Mouse (Mus musculus) CH12.LX (cell line): ENCODE measurements around the gene Col8a1. TPM values are rescaled to one million over a fixed set of nuclear protein-coding genes. Genes with fewer than 3 reads are reported as not detected.

ENCODE experiments used
- DNase-seq: peaks from one replicate; pipeline ENCODE4 v3.0.0-alpha.2; 2013; ENCODE audit errors: extremely low read depth
- H3K27ac ChIP-seq: 2 replicates; pipeline ENCODE4 v1.5.1; 2012; ENCODE audit warnings: low read depth, mild to moderate bottlenecking, control low read depth, moderate library complexity; ENCODE audit not compliant: insufficient read depth
- H3K27me3 ChIP-seq: replicated peaks from 2 replicates; pipeline ENCODE3; 2012; ENCODE audit warnings: inconsistent platforms
- H3K36me3 ChIP-seq, 2 experiments: replicated peaks in 1 of 2; 2 replicates each; pipeline versions ENCODE3 to v1.6.1; 2012; ENCODE audit warnings: inconsistent platforms in 1 of 2, low read length in 1 of 2, mild to moderate bottlenecking in 1 of 2, mixed read lengths in 1 of 2, moderate library complexity in 1 of 2; ENCODE audit not compliant: control insufficient read depth in 1 of 2, insufficient read depth in 1 of 2
- H3K4me1 ChIP-seq, 2 experiments: 2 replicates each; pipeline ENCODE4 v1.6.1; 2012; ENCODE audit warnings: inconsistent platforms in 1 of 2, moderate library complexity in 1 of 2; ENCODE audit not compliant: insufficient read depth in 2 of 2, control insufficient read depth in 1 of 2
- H3K4me2 ChIP-seq: 2 replicates; pipeline ENCODE4 v1.6.1; 2012; ENCODE audit warnings: low read depth, mild to moderate bottlenecking, control low read depth; ENCODE audit not compliant: poor library complexity, insufficient read depth, severe bottlenecking
- H3K4me3 ChIP-seq, 3 experiments: fragments of 150-350 bp in 1 of 3; sonication (generic) in 1 of 3; replicated peaks in 1 of 3; 2 replicates each; pipeline versions ENCODE3 to v1.5.1; 2011 to 2012; ENCODE audit warnings: low read depth in 2 of 3, low read length in 2 of 3, mild to moderate bottlenecking in 2 of 3, moderate library complexity in 2 of 3, control low read depth in 1 of 3, improper control_type of control experiment in 1 of 3, inconsistent platforms in 1 of 3, mixed read lengths in 1 of 3; ENCODE audit not compliant: poor library complexity in 1 of 3
- H3K79me2 ChIP-seq: replicated peaks from 2 replicates; pipeline ENCODE4 v1.6.1; 2012; ENCODE audit warnings: mild to moderate bottlenecking, moderate library complexity; ENCODE audit not compliant: control insufficient read depth, poor library complexity, insufficient read depth, severe bottlenecking; ENCODE audit errors: extremely low read depth
- H3K9ac ChIP-seq: 2 replicates; pipeline ENCODE4 v1.6.1; 2012; ENCODE audit warnings: low read depth, mild to moderate bottlenecking, control low read depth, moderate library complexity; ENCODE audit not compliant: insufficient read depth
- H3K9me3 ChIP-seq: replicated peaks from 2 replicates; pipeline ENCODE3; 2012; ENCODE audit warnings: low read length, inconsistent platforms, mixed read lengths
- CHD1 ChIP-seq: IDR thresholded peaks from 2 replicates; pipeline ENCODE4 v1.6.1; 2012; ENCODE audit warnings: low read depth, low read length, improper control_type of control experiment, inconsistent platforms
- CTCF ChIP-seq, 2 experiments: IDR thresholded peaks in 1 of 2; conservative IDR thresholded peaks in 1 of 2; 2 replicates each; pipeline ENCODE4 v1.5.1; 2011 to 2012; ENCODE audit warnings: low read depth in 2 of 2, low read length in 2 of 2, improper control_type of control experiment in 1 of 2, inconsistent platforms in 1 of 2, mild to moderate bottlenecking in 1 of 2, moderate library complexity in 1 of 2
- E2F4 ChIP-seq: IDR thresholded peaks from 2 replicates; pipeline ENCODE4 v1.6.1; 2011; ENCODE audit warnings: low read depth, low read length, improper control_type of control experiment; ENCODE audit not compliant: insufficient replicate concordance
- EP300 ChIP-seq: IDR thresholded peaks from 2 replicates; pipeline ENCODE4 v1.6.1; 2011; ENCODE audit warnings: low read length, improper control_type of control experiment
- MAX ChIP-seq: IDR thresholded peaks from 2 replicates; pipeline ENCODE4 v1.6.1; 2011; ENCODE audit warnings: low read length, improper control_type of control experiment
- MEF2A ChIP-seq: IDR thresholded peaks from 2 replicates; pipeline ENCODE4 v1.6.1; 2014; ENCODE audit warnings: low read depth, mild to moderate bottlenecking, inconsistent platforms, low read length, improper control_type of control experiment, borderline replicate concordance
- MYC ChIP-seq: IDR thresholded peaks from 2 replicates; pipeline ENCODE4 v1.6.1; 2011; ENCODE audit warnings: low read depth, mild to moderate bottlenecking, improper control_type of control experiment, low read length
- PAX5 ChIP-seq: IDR thresholded peaks from 2 replicates; pipeline ENCODE4 v1.6.1; 2012; ENCODE audit warnings: low read length, inconsistent platforms, mixed read lengths
- POLR2AphosphoS2 ChIP-seq: IDR thresholded peaks from 2 replicates; pipeline ENCODE4 v1.6.1; 2011; ENCODE audit warnings: low read depth, low read length, improper control_type of control experiment
- SMC3 ChIP-seq: IDR thresholded peaks from 2 replicates; pipeline ENCODE4 v1.6.1; 2011; ENCODE audit warnings: low read depth, low read length, improper control_type of control experiment
- TCF12 ChIP-seq: IDR thresholded peaks from 2 replicates; pipeline ENCODE4 v1.6.1; 2014; ENCODE audit warnings: low read depth, mild to moderate bottlenecking, inconsistent platforms, low read length, improper control_type of control experiment
- ZMIZ1 ChIP-seq: IDR thresholded peaks from 2 replicates; pipeline ENCODE4 v1.6.1; 2012; ENCODE audit warnings: low read depth, mild to moderate bottlenecking, inconsistent platforms, low read length, improper control_type of control experiment
- ZNF384 ChIP-seq: IDR thresholded peaks from 2 replicates; pipeline ENCODE4 v1.6.1; 2012; ENCODE audit warnings: low read depth, low read length, improper control_type of control experiment, inconsistent platforms
- dilution Hi-C: fragments of 300-500 bp; cut with MboI; formaldehyde crosslinking; loops from 2 replicates; pipeline ENCODE4 v1.14.3; 2020; ENCODE audit warnings: low sequenced_read_pairs; ENCODE audit not compliant: extremely low pct_unique_long_range_greater_than_20kb, extremely low pct_ligation_motif_present
- in situ Hi-C: fragments of 300-500 bp; cut with MboI; formaldehyde crosslinking; loops from 3 replicates; pipeline ENCODE4 v1.14.3; 2019; ENCODE audit warnings: low sequenced_read_pairs, low pct_ligation_motif_present, low pct_unique_long_range_greater_than_20kb, mixed read lengths
- polyA plus RNA-seq: library from polyadenylated mRNA; unstranded; fragments of >175 nt; gene quantifications from 2 replicates; pipeline ENCODE4 v1.2.1, GENCODE M21; 2012; ENCODE audit warnings: low read depth; ENCODE audit not compliant: insufficient read length
- total RNA-seq, 2 experiments: library from RNA; depleted of rRNA; stranded (reverse); fragments of 300-350 nt in 1 of 2; fragments of >200 nt in 1 of 2; gene quantifications; 2 replicates each; pipeline ENCODE4 v1.2.3; 2012 to 2014

The Col8a1 gene
- total and polyA plus RNA-seq, 3 experiments, result not detected

DNA sequence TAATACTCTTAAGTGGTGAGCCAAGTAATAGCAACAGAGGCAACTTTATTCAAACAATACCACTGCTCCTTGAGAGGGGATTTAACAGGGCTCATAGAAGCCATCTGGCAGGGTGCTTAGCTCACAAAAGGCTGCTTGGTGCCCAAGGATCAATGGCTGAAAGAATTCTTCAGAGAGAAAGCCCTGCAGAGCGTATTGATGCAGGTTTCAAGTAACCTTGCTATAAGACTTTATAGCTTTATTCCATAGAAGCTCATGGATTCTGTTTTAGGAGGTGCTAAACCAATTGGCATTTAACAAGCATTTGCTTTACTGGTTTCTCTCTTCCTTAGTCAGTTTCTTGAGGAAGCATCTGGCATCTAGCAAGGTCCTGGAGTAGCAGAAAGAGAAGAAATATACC is 59.8 kb downstream of the Col8a1 start:
- H3K4me1 ChIP-seq, result no peaks in the 10 kb centered on the region; a peak in 1 of 4 replicates
- no peak for DNase-seq
- no peaks in the 10 kb centered on the region for H3K27me3 ChIP-seq
- H3K9ac ChIP-seq, result no peak overlapping the region
- H3K9me3 ChIP-seq, result no peaks in the 10 kb centered on the region
- H3K79me2 ChIP-seq, result no peaks in the 10 kb centered on the region
- TF ChIP-seq E2F4, result no peak
- no peak for TF ChIP-seq MAX
- no peak for TF ChIP-seq ZMIZ1
- no peak for TF ChIP-seq EP300
- TF ChIP-seq ZNF384, result no peak
- TF ChIP-seq TCF12, result no peak
- TF ChIP-seq CTCF (conservative IDR thresholded peaks at IDR 0.05 in 1 of 2, IDR thresholded peaks at IDR 0.05 in 1 of 2; ENCODE audit: low read depth in 2 of 2, low read length in 2 of 2), result no peak
- TF ChIP-seq MYC, result no peak
- TF ChIP-seq, all 38 proteins: peak for 0
- in situ Hi-C loops, result no loop called here
- Histone ChIP-seq H3K36me3 (no peaks in the 10 kb centered on the region), H3K4me2 (no peak overlapping the region), H3K27ac (no peak overlapping the region), H3K4me3 (no peak overlapping the region)
- dilution Hi-C loops, result no loop called here

DNA sequence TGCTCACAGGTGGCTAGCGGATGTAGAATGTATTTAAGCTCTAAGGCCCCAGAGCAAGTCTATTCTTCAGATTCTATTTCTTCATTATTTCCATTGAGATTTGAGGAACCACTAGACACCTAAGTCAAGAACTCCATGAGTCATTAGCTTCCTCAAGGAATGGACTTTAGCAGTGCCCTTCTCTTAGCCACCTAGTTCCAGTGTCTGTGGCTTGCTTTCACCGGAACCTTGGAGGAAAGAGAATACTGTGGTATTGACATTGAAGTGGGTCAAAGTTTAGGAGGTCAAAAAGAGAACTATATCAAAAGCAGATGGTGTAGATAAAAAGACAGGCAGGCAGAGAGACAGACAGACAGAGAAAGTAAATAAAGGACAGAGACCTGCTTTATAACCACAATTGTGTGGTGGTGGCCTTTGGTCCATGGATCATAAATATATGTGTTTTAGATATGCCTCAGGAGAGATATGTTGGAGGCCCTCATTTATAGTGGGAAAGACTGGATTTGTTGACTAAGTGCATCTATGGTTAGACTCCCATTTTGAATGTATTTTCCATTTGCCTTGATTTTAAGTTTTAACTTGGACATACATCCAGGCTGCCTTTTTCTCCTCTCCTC is 60.5 kb downstream of the Col8a1 start:
- Histone ChIP-seq H3K27ac (no peak overlapping the region), H3K36me3 (no peaks in the 10 kb centered on the region), H3K4me1 (no peaks in the 10 kb centered on the region; a peak in 1 of 4 replicates), H3K9ac (no peak overlapping the region), H3K4me3 (no peak overlapping the region), H3K27me3 (no peaks in the 10 kb centered on the region)
- DNase-seq, result no peak
- dilution Hi-C loops, result no loop called here
- TF ChIP-seq PAX5 (no peak), CHD1 (no peak), SMC3 (no peak), E2F4 (no peak), TCF12 (no peak)
- TF ChIP-seq, all 38 proteins: peak for 0
- in situ Hi-C loops, result no loop called here
- H3K79me2 ChIP-seq, result no peaks in the 10 kb centered on the region
- H3K9me3 ChIP-seq, result no peaks in the 10 kb centered on the region
- no peak overlapping the region for H3K4me2 ChIP-seq

DNA sequence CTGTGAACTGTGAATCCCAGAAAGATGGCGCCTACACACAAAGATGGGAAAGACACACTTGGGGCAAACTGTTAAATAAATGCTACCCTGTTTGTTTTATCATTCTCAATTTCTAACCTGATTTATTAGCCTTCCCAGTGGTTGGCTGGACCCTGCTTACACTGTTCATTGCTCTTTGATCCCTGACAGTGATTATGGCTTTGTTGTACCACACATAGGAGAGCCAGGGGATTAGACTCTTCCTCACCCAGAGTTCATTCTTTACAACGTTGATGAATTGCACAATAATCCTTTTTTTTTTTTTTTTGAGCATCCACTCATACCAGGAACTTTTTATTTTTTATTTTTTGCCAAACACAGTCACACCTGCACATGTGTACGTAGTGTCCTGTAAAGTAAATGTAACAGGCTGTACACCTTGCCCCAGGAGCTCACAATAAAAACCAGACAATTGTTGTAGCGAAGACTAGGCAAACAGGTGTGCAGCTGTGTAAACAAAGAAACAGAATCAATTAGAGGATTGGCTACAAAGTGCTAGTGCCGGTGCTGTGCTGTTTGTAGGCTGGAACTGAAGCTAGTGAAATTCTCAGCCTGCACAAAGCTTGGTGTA is 68.6 kb downstream of the Col8a1 start:
- TF ChIP-seq SMC3 (no peak), MEF2A (no peak), POLR2AphosphoS2 (no peak)
- H3K4me1 ChIP-seq, result no peaks in the 10 kb centered on the region; a peak in 1 of 4 replicates
- H3K9ac ChIP-seq, result no peak overlapping the region
- H3K27ac ChIP-seq, result no peak overlapping the region
- no peaks in the 10 kb centered on the region for H3K9me3 ChIP-seq
- H3K4me2 ChIP-seq, result no peak overlapping the region; the same call in 1 of the 2 replicates
- dilution Hi-C loops, result no loop called here
- no peaks in the 10 kb centered on the region for H3K79me2 ChIP-seq
- in situ Hi-C loops, result no loop called here
- H3K36me3 ChIP-seq, result no peaks in the 10 kb centered on the region
- no peak for DNase-seq
- H3K27me3 ChIP-seq, result peaks cover 3% of the 10 kb centered on the region
- H3K4me3 ChIP-seq, result no peak overlapping the region
